Mouse (Mus musculus) limb, embryonic 14.5 days (tissue): ENCODE results near the gene Pcnx2. TPM values are rescaled to one million over a fixed set of nuclear protein-coding genes. Genes with fewer than 3 reads are reported as not detected.
A peak's percentile ranks its signal among the peaks of the same experiment; 100 is the strongest.

ENCODE experiments used
- ATAC-seq: fragments of 200-750 bp; cut with Nextera tagmentation; 2 replicates; pipeline ENCODE4 v1.8.0; 2017; ENCODE audit warnings: low read depth, moderate number of reproducible peaks, moderate TSS enrichment; ENCODE audit not compliant: low FRiP score
- DNase-seq: peaks from one replicate; pipeline ENCODE4 v3.0.0-alpha.2; 2015; ENCODE audit warnings: low spot score
- H3K27ac ChIP-seq: fragments of 300-500 bp; sonication (generic); replicated peaks from 2 replicates; pipeline ENCODE4 v1.5.1; 2014; ENCODE audit warnings: low read depth, mild to moderate bottlenecking, low read length, moderate library complexity, mixed read lengths
- H3K27me3 ChIP-seq: fragments of 300-500 bp; sonication (generic); 2 replicates; pipeline ENCODE4 v1.6.1; 2014; ENCODE audit warnings: low read length, mixed read lengths; ENCODE audit not compliant: control insufficient read depth, insufficient read depth
- H3K36me3 ChIP-seq: fragments of 300-500 bp; sonication (generic); 2 replicates; pipeline ENCODE4 v1.6.1; 2014; ENCODE audit warnings: mild to moderate bottlenecking, low read length, moderate library complexity, mixed read lengths; ENCODE audit not compliant: control insufficient read depth, insufficient read depth
- H3K4me1 ChIP-seq: fragments of 300-500 bp; sonication (generic); 2 replicates; pipeline ENCODE4 v1.6.1; 2014; ENCODE audit warnings: antibody characterized with exemption, low read length, mixed read lengths; ENCODE audit not compliant: control insufficient read depth, insufficient read depth
- H3K4me2 ChIP-seq: fragments of 300-500 bp; sonication (generic); replicated peaks from 2 replicates; pipeline ENCODE4 v1.6.1; 2014; ENCODE audit warnings: low read depth, mild to moderate bottlenecking, low read length, moderate library complexity; ENCODE audit not compliant: severe bottlenecking
- H3K4me3 ChIP-seq: fragments of 300-500 bp; sonication (generic); replicated peaks from 2 replicates; pipeline ENCODE4 v1.5.1; 2014; ENCODE audit warnings: low read length
- H3K9ac ChIP-seq: fragments of 300-500 bp; sonication (generic); 2 replicates; pipeline ENCODE4 v1.6.1; 2014; ENCODE audit warnings: mild to moderate bottlenecking, low read depth, low read length, moderate library complexity; ENCODE audit not compliant: severe bottlenecking
- H3K9me3 ChIP-seq: fragments of 300-500 bp; sonication (generic); 2 replicates; pipeline ENCODE4 v1.6.1; 2016; ENCODE audit warnings: low read length; ENCODE audit not compliant: control insufficient read depth
- POLR2A ChIP-seq: fragments of 200-500 bp; IDR thresholded peaks from 2 replicates; pipeline ENCODE4 v1.8.0; 2012; ENCODE audit warnings: inconsistent platforms, mild to moderate bottlenecking, moderate library complexity, borderline replicate concordance; ENCODE audit not compliant: insufficient read depth, insufficient read length; ENCODE audit errors: extremely low read depth
- WGBS: fragments of 180-500 bp; shearing (Covaris S2); extraction: QIAGEN DNeasy Blood & Tissue Kit; methylation state at CpG from one replicate; pipeline ENCODE4 v1.1.7; 2014; 5-methylcytosine and 5-hydroxymethylcytosine counted together
- polyA plus RNA-seq, 2 experiments: library from polyadenylated mRNA; depleted of rRNA in 1 of 2; stranded (reverse) in 1 of 2; unstranded in 1 of 2; fragments of >200 nt; fragmentation: Nextera tagmentation in 1 of 2; extraction: Ambion mirVana in 1 of 2; gene quantifications; 2 replicates each; pipeline versions ENCODE4 v1.2.1 to v1.2.3; 2012 to 2014

The Pcnx2 gene
- polyA plus RNA-seq, 2 experiments: 0.15 to 0.33 TPM

- H3K27ac ChIP-seq: no peak overlapping the region
- H3K36me3 ChIP-seq: no peaks in the 10 kb centered on the region
- WGBS: 0% methylated on average over 6 of the region's 6 CpGs
- DNase-seq: peak; percentile 80
- no peak overlapping the region for H3K9ac ChIP-seq
- H3K4me1 ChIP-seq: no peaks in the 10 kb centered on the region
- peaks cover 21% of the 10 kb centered on the region for H3K27me3 ChIP-seq
- no peak overlapping the region for H3K4me2 ChIP-seq
- no peak for ATAC-seq
- H3K4me3 ChIP-seq: no peak overlapping the region
- H3K9me3 ChIP-seq: no peaks in the 10 kb centered on the region
- TF ChIP-seq POLR2A: no peak
Measured at GRCm38 (mm10) chr8:125898899-125899298, 782 bp upstream of the Pcnx2 start.

DNA sequence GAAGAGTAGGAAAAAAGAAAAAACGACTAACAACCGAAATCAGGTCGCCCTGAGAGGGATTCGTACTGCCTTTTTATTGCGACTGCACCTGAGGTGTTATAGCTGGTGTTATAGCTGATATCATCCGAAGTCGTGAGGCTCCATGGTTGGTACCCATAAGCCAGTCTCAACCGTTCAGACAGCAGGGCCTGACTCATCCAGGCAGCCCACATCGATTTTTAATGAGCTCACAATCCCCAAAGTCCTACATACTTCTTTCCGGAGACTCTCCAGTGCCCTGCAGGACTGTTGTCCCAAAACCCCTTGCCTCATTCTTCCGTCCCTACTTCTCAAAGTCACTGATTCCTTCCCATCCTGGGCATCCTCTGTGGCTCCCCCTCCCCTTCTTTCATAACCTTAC lies 729 bp downstream of the Pcnx2 start:
- WGBS: 54% methylated on average over 11 of the region's 11 CpGs
- Histone ChIP-seq H3K27ac (no peak overlapping the region), H3K27me3 (peaks cover 21% of the 10 kb centered on the region), H3K9me3 (no peaks in the 10 kb centered on the region), H3K9ac (no peak overlapping the region), H3K4me1 (no peaks in the 10 kb centered on the region), H3K4me2 (no peak overlapping the region), H3K36me3 (no peaks in the 10 kb centered on the region), H3K4me3 (no peak overlapping the region)
- no peak for ATAC-seq
- TF ChIP-seq POLR2A: no peak
- DNase-seq: no peak

- TF ChIP-seq POLR2A: no peak
- Histone ChIP-seq H3K27ac (no peak overlapping the region), H3K9me3 (no peaks in the 10 kb centered on the region), H3K36me3 (no peaks in the 10 kb centered on the region), H3K4me3 (no peak overlapping the region), H3K27me3 (no peaks in the 10 kb centered on the region), H3K4me1 (no peaks in the 10 kb centered on the region), H3K9ac (no peak overlapping the region), H3K4me2 (no peak overlapping the region)
- ATAC-seq (no peak), DNase-seq (no peak)
- 74% methylated on average over 3 of the region's 3 CpGs for WGBS
Measured at GRCm38 (mm10) chr8:125889920-125890319, 8.2 kb downstream of the Pcnx2 start.

- Histone ChIP-seq H3K4me2 (no peak overlapping the region), H3K9me3 (no peaks in the 10 kb centered on the region), H3K4me1 (no peaks in the 10 kb centered on the region), H3K27me3 (no peaks in the 10 kb centered on the region), H3K4me3 (no peak overlapping the region), H3K36me3 (no peaks in the 10 kb centered on the region), H3K27ac (no peak overlapping the region), H3K9ac (no peak overlapping the region)
- 85% methylated on average over 9 of the region's 9 CpGs for WGBS
- ATAC-seq (no peak), DNase-seq (no peak)
- TF ChIP-seq POLR2A: no peak
Measured at GRCm38 (mm10) chr8:125887549-125887948, 10.6 kb downstream of the Pcnx2 start.

DNA sequence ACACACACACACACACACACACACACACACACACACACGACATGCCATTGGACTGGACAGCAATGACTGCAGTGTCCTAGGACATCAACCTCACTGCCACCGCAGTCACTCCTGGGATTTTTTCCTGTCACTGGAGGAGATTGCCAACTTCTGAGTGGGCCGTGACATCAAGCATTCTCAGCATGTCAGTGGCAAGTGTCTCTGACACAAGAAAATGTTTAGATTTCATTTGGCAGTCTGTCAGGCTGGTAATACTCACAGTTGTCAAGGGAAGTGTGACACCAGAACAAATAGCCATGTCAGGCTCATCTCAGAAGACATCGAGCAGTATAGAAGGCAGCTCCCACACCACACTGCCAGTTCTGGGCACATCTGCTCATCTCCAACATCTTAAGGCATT lies 17.7 kb downstream of the Pcnx2 start:
- H3K9me3 ChIP-seq: no peaks in the 10 kb centered on the region
- H3K4me1 ChIP-seq: no peaks in the 10 kb centered on the region
- no peak overlapping the region for H3K27ac ChIP-seq
- no peak for TF ChIP-seq POLR2A
- no peak overlapping the region for H3K4me3 ChIP-seq
- no peaks in the 10 kb centered on the region for H3K27me3 ChIP-seq
- no peaks in the 10 kb centered on the region for H3K36me3 ChIP-seq
- WGBS: 90% methylated on average over 4 of the region's 4 CpGs
- ATAC-seq: no peak
- DNase-seq: no peak
- H3K9ac ChIP-seq: no peak overlapping the region
- no peak overlapping the region for H3K4me2 ChIP-seq

GRCm38 (mm10) chr8:125873250-125873534 lies 24.9 kb downstream of the Pcnx2 start:
- DNase-seq: no peak
- TF ChIP-seq POLR2A: no peak
- no peak overlapping the region for H3K27ac ChIP-seq

More at GRCm38 (mm10) chr8:125873250-125873534, 24.9 kb downstream of the Pcnx2 start:
- Histone ChIP-seq H3K4me2 (no peak overlapping the region), H3K4me1 (peaks cover 19% of the 10 kb centered on the region; the same call in 1 of the 2 replicates), H3K27me3 (no peaks in the 10 kb centered on the region), H3K4me3 (no peak overlapping the region), H3K36me3 (no peaks in the 10 kb centered on the region), H3K9me3 (no peaks in the 10 kb centered on the region), H3K9ac (no peak overlapping the region)
- ATAC-seq: no peak
- WGBS: 74% methylated on average over 2 of the region's 2 CpGs
